Mouse (Mus musculus) stomach, postnatal 0 days (tissue): ENCODE measurements around the gene Serpina3j. TPM values are rescaled to one million over a fixed set of nuclear protein-coding genes. Genes with fewer than 3 reads are reported as not detected.
"Not testable (repeated sequence)": the region's sequence is repeated elsewhere in the genome, so short reads cannot be mapped to it uniquely, and the experiment has no call there.

Experiments
- ATAC-seq: fragments of 200-750 bp; cut with Nextera tagmentation; 2 replicates; pipeline ENCODE4 v1.8.0; 2017; ENCODE audit not compliant: low FRiP score, low TSS enrichment
- DNase-seq: peaks from one replicate; pipeline ENCODE4 v3.0.0-alpha.2; 2016; ENCODE audit warnings: low spot score
- H3K27ac ChIP-seq: fragments of 300-500 bp; sonication (generic); replicated peaks from 2 replicates; pipeline ENCODE4 v1.5.1; 2014; ENCODE audit warnings: mild to moderate bottlenecking, control low read depth
- H3K27me3 ChIP-seq: fragments of 300-500 bp; sonication (generic); 2 replicates; pipeline ENCODE4 v1.6.1; 2014; ENCODE audit warnings: low read length; ENCODE audit not compliant: control insufficient read depth, insufficient read depth
- H3K36me3 ChIP-seq: fragments of 300-500 bp; sonication (generic); 2 replicates; pipeline ENCODE4 v1.6.1; 2014; ENCODE audit warnings: low read length, mixed read lengths; ENCODE audit not compliant: control insufficient read depth, insufficient read depth
- H3K4me1 ChIP-seq: fragments of 300-500 bp; sonication (generic); replicated peaks from 2 replicates; pipeline ENCODE4 v1.6.1; 2014; ENCODE audit warnings: antibody characterized with exemption; ENCODE audit not compliant: control insufficient read depth, insufficient read depth
- H3K4me2 ChIP-seq: fragments of 300-500 bp; sonication (generic); replicated peaks from 2 replicates; pipeline ENCODE4 v1.6.1; 2014; ENCODE audit warnings: low read depth, mild to moderate bottlenecking, control low read depth, moderate library complexity
- H3K4me3 ChIP-seq: fragments of 300-500 bp; sonication (generic); 2 replicates; pipeline ENCODE4 v1.5.1; 2014; ENCODE audit warnings: low read depth, low read length, control low read depth
- H3K9ac ChIP-seq: fragments of 300-500 bp; sonication (generic); 2 replicates; pipeline ENCODE4 v1.6.1; 2014; ENCODE audit warnings: mild to moderate bottlenecking, low read length, control low read depth, mixed read lengths
- H3K9me3 ChIP-seq: fragments of 300-500 bp; sonication (generic); 2 replicates; pipeline ENCODE4 v1.6.1; 2016; ENCODE audit warnings: low read length; ENCODE audit not compliant: control insufficient read depth
- CTCF ChIP-seq: IDR thresholded peaks from 2 replicates; pipeline ENCODE4 v1.5.1; 2016; ENCODE audit warnings: antibody characterized with exemption, low read depth, mild to moderate bottlenecking, moderate library complexity
- EP300 ChIP-seq: optimal IDR thresholded peaks from 2 replicates; pipeline ENCODE3; 2016; ENCODE audit warnings: antibody characterized with exemption
- WGBS: fragments of 180-500 bp; shearing (Covaris S2); extraction: QIAGEN DNeasy Blood & Tissue Kit; methylation state at CpG from one replicate; pipeline ENCODE4 v1.1.7; 2014; 5-methylcytosine and 5-hydroxymethylcytosine counted together
- polyA plus RNA-seq: library from polyadenylated mRNA; unstranded; fragments of >200 nt; fragmentation: Nextera tagmentation; extraction: Ambion mirVana; gene quantifications from 2 replicates; pipeline ENCODE4 v1.2.1, GENCODE M21; 2015

Gene Serpina3j
- polyA plus RNA-seq, 1 experiment from 2014 or later, result 0.15 TPM

DNA sequence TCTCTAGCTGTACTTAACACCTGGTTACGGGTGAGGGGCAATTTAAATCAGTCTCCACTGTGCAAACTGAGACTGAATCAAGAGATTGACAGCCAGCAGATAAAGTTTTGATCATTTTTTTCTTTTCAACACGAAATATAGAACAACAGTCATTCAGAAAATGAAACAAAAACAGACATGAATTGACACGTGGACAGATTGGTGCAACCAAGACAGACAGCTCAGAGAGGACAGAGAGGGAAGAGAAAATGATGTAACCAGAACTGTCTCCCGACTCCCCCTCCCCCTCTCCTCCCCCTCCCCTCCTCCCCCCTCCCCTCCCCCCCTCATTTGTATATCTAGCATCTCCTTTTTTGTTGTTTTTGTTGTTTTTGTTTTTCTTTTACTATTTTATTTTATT is 24.5 kb upstream of the Serpina3j start:
- Histone ChIP-seq H3K4me2 (no peak overlapping the region), H3K9ac (no peak overlapping the region), H3K4me3 (no peak overlapping the region), H3K27me3 (no peaks in the 10 kb centered on the region), H3K36me3 (no peaks in the 10 kb centered on the region), H3K9me3 (no peaks in the 10 kb centered on the region), H3K4me1 (no peaks in the 10 kb centered on the region), H3K27ac (no peak overlapping the region)
- ATAC-seq (no peak), DNase-seq (no peak)
- TF ChIP-seq EP300 (no peak), CTCF (no peak)
- 42% methylated on average over 3 of the region's 4 CpGs for WGBS

DNA sequence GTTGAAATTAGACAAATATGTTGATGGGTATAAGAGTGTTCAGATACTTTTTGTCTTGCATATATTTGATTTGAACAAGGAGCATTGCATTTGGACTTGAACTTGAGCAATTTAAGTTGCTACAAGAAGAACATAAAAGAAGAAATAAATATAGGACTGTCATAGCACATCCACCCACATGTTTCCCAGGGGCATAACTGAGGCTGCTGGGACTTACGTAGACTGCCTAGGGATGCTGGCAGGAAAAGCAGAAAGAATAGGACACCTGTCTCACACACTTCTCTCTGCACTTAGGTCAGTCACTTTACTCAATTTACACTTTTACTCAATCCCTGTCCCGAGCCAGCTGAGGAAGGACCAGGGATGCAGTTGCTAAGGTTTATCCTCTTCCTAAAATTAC is 20.4 kb upstream of the Serpina3j start:
- H3K36me3 ChIP-seq, result no peaks in the 10 kb centered on the region
- H3K9me3 ChIP-seq, result no peaks in the 10 kb centered on the region
- no peak overlapping the region for H3K9ac ChIP-seq
- no peak for DNase-seq
- no peak overlapping the region for H3K4me2 ChIP-seq
- TF ChIP-seq EP300, result no peak
- no peak for TF ChIP-seq CTCF
- no peak overlapping the region for H3K27ac ChIP-seq
- no peak overlapping the region for H3K4me3 ChIP-seq
- no peaks in the 10 kb centered on the region for H3K27me3 ChIP-seq
- no peak for ATAC-seq
- H3K4me1 ChIP-seq, result no peaks in the 10 kb centered on the region
- WGBS, result 85% methylated on average over 2 of the region's 2 CpGs

DNA sequence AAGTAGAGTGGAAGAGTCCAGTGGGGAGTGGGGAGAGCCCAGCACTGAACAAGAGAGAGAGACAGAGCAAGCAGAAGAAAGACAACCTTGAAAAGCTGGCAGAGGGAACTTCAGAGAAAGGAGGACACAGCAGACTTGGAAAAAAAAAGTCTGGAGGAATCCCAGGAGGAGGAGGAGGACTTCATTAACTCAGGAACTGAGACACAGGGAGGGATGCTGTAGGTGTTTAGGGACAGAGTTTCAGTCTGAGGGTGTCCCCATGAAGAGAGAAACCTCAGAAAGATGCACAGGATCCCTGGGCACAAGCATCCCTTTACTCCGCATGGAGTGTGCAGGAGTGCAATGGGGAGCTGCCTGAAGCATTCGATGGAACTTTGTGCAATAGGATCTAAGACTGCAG is 16.3 kb upstream of the Serpina3j start:
- no peak for DNase-seq
- no peak for ATAC-seq
- H3K4me3 ChIP-seq, result no peak overlapping the region
- no peaks in the 10 kb centered on the region for H3K4me1 ChIP-seq
- H3K36me3 ChIP-seq, result no peaks in the 10 kb centered on the region
- no peak overlapping the region for H3K9ac ChIP-seq
- H3K4me2 ChIP-seq, result no peak overlapping the region
- no peak for TF ChIP-seq CTCF
- no peak for TF ChIP-seq EP300
- no peaks in the 10 kb centered on the region for H3K27me3 ChIP-seq
- H3K9me3 ChIP-seq, result no peaks in the 10 kb centered on the region
- WGBS, result 89% methylated on average over 2 of the region's 2 CpGs
- H3K27ac ChIP-seq, result no peak overlapping the region

DNA sequence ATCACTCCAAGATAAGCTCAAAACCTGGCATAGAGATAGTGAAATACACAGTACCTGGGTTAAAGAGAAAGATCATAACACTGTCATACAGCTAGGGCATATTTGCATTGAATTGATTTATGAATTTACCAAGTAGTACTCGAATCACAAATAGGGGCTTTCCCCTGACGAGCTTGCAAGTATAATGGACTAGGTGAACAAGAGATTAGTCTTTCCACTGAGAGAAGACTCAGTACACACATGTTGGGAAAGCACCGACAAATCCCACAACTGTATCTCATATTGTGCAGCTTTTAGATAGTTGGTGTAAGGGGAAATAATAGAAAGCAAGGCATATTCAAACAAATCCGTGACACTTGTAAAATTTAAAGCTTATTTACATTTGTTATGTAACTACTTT is 8.4 kb upstream of the Serpina3j start:
- DNase-seq (no peak), ATAC-seq (no peak)
- WGBS, result 51% methylated on average over 4 of the region's 4 CpGs
- Histone ChIP-seq H3K9me3 (no peaks in the 10 kb centered on the region), H3K4me2 (no peak overlapping the region), H3K27me3 (no peaks in the 10 kb centered on the region), H3K9ac (no peak overlapping the region), H3K36me3 (no peaks in the 10 kb centered on the region), H3K4me1 (no peaks in the 10 kb centered on the region), H3K4me3 (no peak overlapping the region), H3K27ac (no peak overlapping the region)
- TF ChIP-seq CTCF (no peak), EP300 (no peak)

DNA sequence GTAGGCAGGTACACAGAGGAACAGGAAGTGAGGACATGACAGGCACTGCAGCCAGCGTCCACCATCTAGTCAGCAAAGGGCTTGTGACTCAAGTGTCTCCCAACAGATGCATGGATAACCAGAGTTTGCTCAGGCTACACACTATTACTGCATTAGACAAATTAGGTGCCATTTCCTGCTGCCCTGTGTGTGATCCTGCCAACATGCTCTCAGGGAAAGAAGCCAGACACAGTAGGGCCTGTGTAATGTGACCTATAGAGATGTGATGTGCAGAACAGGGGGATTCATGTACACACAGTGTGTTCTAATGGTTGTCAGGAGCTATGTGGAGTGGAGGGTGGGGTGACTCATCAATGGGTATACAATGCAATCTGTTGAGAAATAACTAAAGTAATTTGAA is 8.1 kb downstream of the Serpina3j start:
- Histone ChIP-seq H3K36me3 (no peaks in the 10 kb centered on the region), H3K9me3 (no peaks in the 10 kb centered on the region), H3K4me3 (no peak overlapping the region), H3K27me3 (no peaks in the 10 kb centered on the region), H3K9ac (no peak overlapping the region), H3K4me1 (no peaks in the 10 kb centered on the region), H3K27ac (no peak overlapping the region), H3K4me2 (no peak overlapping the region)
- no peak for TF ChIP-seq EP300
- TF ChIP-seq CTCF, result no peak
- ATAC-seq, result no peak
- WGBS, result 57% methylated on average over 1 of the region's 1 CpGs
- no peak for DNase-seq

DNA sequence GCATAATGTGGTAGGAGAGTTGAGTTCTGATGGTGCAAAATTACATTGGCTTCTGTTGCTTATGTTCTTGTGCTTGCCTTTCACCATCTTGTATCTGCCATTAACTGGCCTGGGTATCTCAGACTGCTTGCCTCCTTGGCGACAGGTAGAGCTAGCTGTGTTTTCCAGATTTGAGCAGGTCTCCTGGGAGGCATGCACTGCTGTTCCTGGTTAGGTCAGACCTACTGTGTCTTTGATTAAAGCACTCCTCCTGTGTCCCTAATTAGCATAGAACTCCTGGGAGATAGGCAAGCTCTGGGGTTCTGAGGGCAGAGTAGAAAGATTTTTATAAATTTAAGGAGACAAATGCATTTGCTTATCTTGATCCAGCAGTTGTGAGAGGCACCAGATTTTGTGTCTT is 17.3 kb downstream of the Serpina3j start:
- WGBS, result 37% methylated on average over 1 of the region's 1 CpGs
- DNase-seq (no peak), ATAC-seq (no peak)
- Histone ChIP-seq H3K27me3 (no peaks in the 10 kb centered on the region), H3K9me3 (no peaks in the 10 kb centered on the region), H3K4me1 (no peaks in the 10 kb centered on the region), H3K4me3 (no peak overlapping the region), H3K4me2 (no peak overlapping the region), H3K27ac (no peak overlapping the region), H3K9ac (no peak overlapping the region), H3K36me3 (no peaks in the 10 kb centered on the region)
- no peak for TF ChIP-seq CTCF
- TF ChIP-seq EP300, result no peak

DNA sequence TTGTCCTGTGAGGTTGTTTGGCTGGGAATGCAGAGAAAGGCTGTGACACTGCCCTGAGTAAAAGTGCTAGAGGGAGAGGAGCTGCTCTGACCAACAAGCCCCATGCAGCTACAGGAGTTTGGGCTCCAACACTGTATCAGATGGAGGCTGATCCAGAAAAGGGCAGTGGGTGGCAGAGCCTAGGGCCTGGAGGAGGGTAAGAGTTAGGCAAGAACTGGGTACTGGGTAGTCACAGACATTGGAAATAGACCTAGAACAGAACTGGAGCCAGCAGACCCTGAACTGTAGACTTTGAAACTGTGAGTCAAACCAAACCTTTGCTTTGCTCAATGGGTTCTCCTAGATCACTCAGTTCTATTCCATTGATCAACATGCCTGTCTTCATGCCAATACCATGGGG is 22.5 kb downstream of the Serpina3j start:
- not testable (repeated sequence) for DNase-seq

DNA sequence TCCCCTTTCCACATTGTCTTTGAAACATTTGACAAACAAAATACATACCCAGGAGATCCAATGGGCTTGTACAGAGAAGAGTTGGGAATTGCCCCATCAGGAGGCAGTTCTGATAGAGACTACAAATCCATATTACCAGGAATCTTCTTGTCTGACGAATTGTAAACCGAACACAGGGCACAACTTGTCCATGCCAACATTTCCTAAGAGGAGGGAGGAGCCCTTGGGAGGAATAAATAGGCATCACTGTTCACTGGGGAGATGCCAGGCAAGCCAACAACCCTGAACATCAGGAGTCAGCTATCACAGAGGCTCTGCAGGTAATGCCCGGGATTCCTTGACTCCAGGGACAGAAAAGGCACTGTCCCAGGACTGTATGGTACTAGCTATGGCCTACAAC is 23.9 kb downstream of the Serpina3j start, which contains the start of the genes Serpina3k and Serpina3m:
TSS of gene Serpina3k (plus strand) at position 261 of the 400 bp plus-strand sequence.
TSS of gene Serpina3m (plus strand) at position 261 of the 400 bp plus-strand sequence.
- H3K9ac ChIP-seq, DNase-seq, H3K4me3 ChIP-seq, H3K36me3 ChIP-seq, H3K27ac ChIP-seq, H3K4me2 ChIP-seq, H3K9me3 ChIP-seq, H3K27me3 ChIP-seq, ATAC-seq, H3K4me1 ChIP-seq: not testable (repeated sequence)
- WGBS, result 84% methylated on average over 3 of the region's 3 CpGs

More for the DNA sequence above, 22.5 kb downstream of the Serpina3j start:
- not testable (repeated sequence) for H3K9ac ChIP-seq, H3K4me1 ChIP-seq, H3K27ac ChIP-seq, H3K4me3 ChIP-seq, H3K27me3 ChIP-seq, ATAC-seq, H3K36me3 ChIP-seq, H3K9me3 ChIP-seq, H3K4me2 ChIP-seq
